Mouse (Mus musculus) intestine, postnatal 0 days (tissue): Measurements from ENCODE around the gene Rgs3. TPM values are rescaled to one million over a fixed set of nuclear protein-coding genes. Genes with fewer than 3 reads are reported as not detected.

ENCODE experiments used
- ATAC-seq: fragments of 200-750 bp; cut with Nextera tagmentation; 2 replicates; pipeline ENCODE4 v1.8.0; 2017; ENCODE audit warnings: mild to moderate bottlenecking, moderate TSS enrichment, moderate library complexity
- H3K27ac ChIP-seq: fragments of 300-500 bp; sonication (generic); 2 replicates; pipeline ENCODE4 v1.5.1; 2014; ENCODE audit warnings: mild to moderate bottlenecking, low read depth, low read length, moderate library complexity
- H3K27me3 ChIP-seq: fragments of 300-500 bp; sonication (generic); replicated peaks from 2 replicates; pipeline ENCODE4 v1.6.1; 2014; ENCODE audit warnings: low read length, mixed read lengths; ENCODE audit not compliant: control insufficient read depth, insufficient read depth
- H3K36me3 ChIP-seq: fragments of 300-500 bp; sonication (generic); 2 replicates; pipeline ENCODE4 v1.6.1; 2014; ENCODE audit warnings: mild to moderate bottlenecking, moderate library complexity; ENCODE audit not compliant: control insufficient read depth, insufficient read depth
- H3K4me1 ChIP-seq: fragments of 300-500 bp; sonication (generic); replicated peaks from 2 replicates; pipeline ENCODE4 v1.6.1; 2014; ENCODE audit warnings: antibody characterized with exemption, low read length, mixed read lengths; ENCODE audit not compliant: control insufficient read depth, insufficient read depth
- H3K4me2 ChIP-seq: fragments of 300-500 bp; sonication (generic); replicated peaks from 2 replicates; pipeline ENCODE4 v1.6.1; 2014; ENCODE audit warnings: low read depth, mild to moderate bottlenecking, moderate library complexity
- H3K4me3 ChIP-seq: fragments of 300-500 bp; sonication (generic); 2 replicates; pipeline ENCODE4 v1.5.1; 2014; ENCODE audit warnings: low read depth, low read length
- H3K9ac ChIP-seq: fragments of 300-500 bp; sonication (generic); 2 replicates; pipeline ENCODE4 v1.6.1; 2014; ENCODE audit warnings: mild to moderate bottlenecking, low read depth, low read length
- H3K9me3 ChIP-seq: fragments of 300-500 bp; sonication (generic); 2 replicates; pipeline ENCODE4 v1.6.1; 2016; ENCODE audit warnings: mixed run types; ENCODE audit not compliant: control insufficient read depth
- CTCF ChIP-seq: sonication (generic); IDR thresholded peaks from 2 replicates; pipeline ENCODE4 v1.5.1; 2016; ENCODE audit warnings: low read depth, mild to moderate bottlenecking, control low read depth, antibody characterized with exemption, moderate library complexity
- WGBS: fragments of 180-500 bp; shearing (Covaris S2); extraction: QIAGEN DNeasy Blood & Tissue Kit; methylation state at CpG from one replicate; pipeline ENCODE4 v1.1.7; 2014; 5-methylcytosine and 5-hydroxymethylcytosine counted together
- polyA plus RNA-seq: library from polyadenylated mRNA; unstranded; fragments of >200 nt; fragmentation: Nextera tagmentation; extraction: Ambion mirVana; gene quantifications from 2 replicates; pipeline ENCODE4 v1.2.1, GENCODE M21; 2015

The Rgs3 gene
- polyA plus RNA-seq, 1 experiment from 2014 or later: 30.1 TPM

DNA sequence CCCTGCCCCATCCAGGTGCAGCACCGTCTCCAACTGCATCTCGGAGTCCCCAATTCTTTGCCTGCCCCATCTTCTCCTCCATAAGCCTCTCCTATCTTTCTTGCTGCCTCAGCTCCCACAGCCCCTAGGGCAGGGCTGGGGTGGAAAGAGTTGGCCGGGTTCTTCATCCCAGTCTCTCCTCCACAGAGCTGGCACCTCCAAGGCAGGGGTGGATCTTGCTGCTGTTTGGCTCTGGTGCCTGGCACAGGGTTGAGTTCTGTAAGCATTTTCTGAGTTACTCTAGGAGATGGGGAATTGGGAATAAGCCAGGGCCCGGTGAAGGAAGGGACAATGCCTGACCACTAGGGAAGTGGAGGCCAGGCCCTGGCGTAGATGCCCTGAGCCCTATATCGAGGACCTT is 123.5 kb downstream of the Rgs3 start:
- no peak for ATAC-seq
- no peaks in the 10 kb centered on the region for H3K27me3 ChIP-seq
- H3K36me3 ChIP-seq: peaks cover 27% of the 10 kb centered on the region; the same call in 1 of the 2 replicates
- H3K9ac ChIP-seq: no peak overlapping the region
- no peak overlapping the region for H3K4me2 ChIP-seq
- no peak for TF ChIP-seq CTCF
- no peaks in the 10 kb centered on the region for H3K9me3 ChIP-seq
- no peak overlapping the region for H3K27ac ChIP-seq
- WGBS: 92% methylated on average over 6 of the region's 6 CpGs
- H3K4me1 ChIP-seq: peaks cover 6% of the 10 kb centered on the region
- no peak overlapping the region for H3K4me3 ChIP-seq

DNA sequence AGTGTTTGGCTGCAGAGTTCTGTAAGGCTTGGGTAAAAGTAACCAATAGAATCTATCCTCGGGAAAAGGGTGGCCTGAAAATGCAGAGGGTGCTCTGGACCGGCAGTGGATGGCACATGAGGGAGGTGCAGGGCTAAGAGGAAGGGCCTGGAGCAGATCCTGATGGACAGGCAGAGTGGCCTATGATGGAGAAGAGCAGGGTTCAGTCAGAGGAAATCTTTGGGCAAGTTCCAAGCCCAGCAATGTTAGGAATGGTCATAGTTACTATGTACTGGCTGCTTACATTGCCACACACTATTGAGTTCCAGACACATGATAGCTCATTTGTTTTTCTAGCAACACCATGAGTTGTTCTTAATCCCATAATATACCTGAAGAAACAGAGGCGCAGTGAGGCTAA is 124.7 kb downstream of the Rgs3 start:
- H3K4me3 ChIP-seq: no peak overlapping the region
- peaks cover 6% of the 10 kb centered on the region for H3K4me1 ChIP-seq
- WGBS: 79% methylated on average over 3 of the region's 3 CpGs

DNA sequence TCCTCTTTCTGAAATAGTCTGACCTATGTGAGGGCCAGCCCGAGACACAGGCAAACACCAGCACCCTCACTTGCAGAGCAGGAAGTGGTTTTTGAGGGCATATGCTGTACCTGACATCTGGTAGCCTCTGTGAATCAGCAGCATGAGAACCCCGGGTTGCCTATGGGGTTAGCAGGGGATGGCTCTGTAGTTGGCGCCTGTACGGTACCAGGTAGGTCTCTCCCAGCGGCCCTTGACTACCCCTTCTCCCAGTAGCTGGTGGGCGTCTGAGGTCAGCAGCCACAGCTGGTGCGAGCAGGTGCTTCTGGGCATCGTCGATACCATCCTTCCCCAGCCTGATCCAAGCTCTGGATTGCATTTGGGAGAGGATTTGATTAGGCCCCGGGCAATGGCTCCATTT is 125.6 kb downstream of the Rgs3 start:
- Histone ChIP-seq H3K27ac (no peak overlapping the region), H3K27me3 (no peaks in the 10 kb centered on the region)
- no peak for TF ChIP-seq CTCF

More for the DNA sequence above, 124.7 kb downstream of the Rgs3 start:
- Histone ChIP-seq H3K27me3 (no peaks in the 10 kb centered on the region), H3K36me3 (peaks cover 17% of the 10 kb centered on the region; the same call in 1 of the 2 replicates), H3K9ac (no peak overlapping the region; the same call in 1 of the 2 replicates), H3K4me2 (no peak overlapping the region), H3K27ac (no peak overlapping the region), H3K9me3 (no peaks in the 10 kb centered on the region)
- no peak for TF ChIP-seq CTCF
- ATAC-seq: no peak

DNA sequence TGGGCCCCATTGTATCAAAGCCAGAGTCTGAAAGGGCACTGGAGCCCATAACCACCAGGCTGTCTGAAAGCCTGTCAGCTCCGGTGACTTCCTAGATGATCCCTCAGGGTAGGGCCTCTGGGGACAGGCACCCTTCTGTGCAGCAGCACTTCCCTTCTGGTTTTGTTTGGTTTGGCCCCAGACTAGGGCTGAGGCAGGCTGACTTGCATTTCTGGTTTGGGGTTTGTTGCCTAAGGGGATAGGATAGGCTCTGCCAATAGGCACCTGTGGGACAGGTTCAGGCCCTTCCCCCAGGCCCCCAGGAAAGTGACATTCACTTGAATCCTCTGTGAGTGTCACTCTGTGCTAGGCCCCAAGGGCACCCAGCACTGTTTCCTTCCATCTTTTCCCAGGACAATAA is 127.1 kb downstream of the Rgs3 start:
- H3K4me1 ChIP-seq: peaks cover 8% of the 10 kb centered on the region
- no peak for TF ChIP-seq CTCF

More for the DNA sequence above, 125.6 kb downstream of the Rgs3 start:
- peaks cover 6% of the 10 kb centered on the region for H3K4me1 ChIP-seq
- H3K9ac ChIP-seq: no peak overlapping the region
- H3K36me3 ChIP-seq: peaks cover 14% of the 10 kb centered on the region; the same call in 1 of the 2 replicates
- WGBS: 84% methylated on average over 10 of the region's 10 CpGs
- no peak overlapping the region for H3K4me2 ChIP-seq
- no peak overlapping the region for H3K4me3 ChIP-seq
- ATAC-seq: no peak
- H3K9me3 ChIP-seq: no peaks in the 10 kb centered on the region

DNA sequence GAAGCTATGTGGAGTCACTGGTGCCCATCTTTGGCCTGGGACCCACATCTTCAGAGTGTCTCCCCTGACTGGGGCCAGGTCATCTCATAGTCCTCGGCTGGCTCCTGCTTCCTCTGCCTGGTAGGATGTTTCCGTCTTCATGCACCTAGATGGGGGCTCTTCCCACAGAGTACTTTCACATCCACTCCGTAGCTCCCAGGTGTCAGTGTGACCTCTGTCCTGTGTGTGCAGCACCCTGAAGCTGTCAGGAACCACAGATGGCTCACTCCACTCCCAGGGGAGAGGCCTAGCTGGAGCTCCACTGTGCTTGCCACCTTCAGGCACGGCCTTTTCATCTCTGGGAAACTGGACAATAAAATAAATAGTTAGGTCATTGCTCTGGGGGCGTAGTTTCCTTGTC is 128.5 kb downstream of the Rgs3 start:
- peaks cover 8% of the 10 kb centered on the region for H3K4me1 ChIP-seq
- peaks cover 4% of the 10 kb centered on the region; the same call in 1 of the 2 replicates for H3K36me3 ChIP-seq
- H3K9me3 ChIP-seq: no peaks in the 10 kb centered on the region
- no peak for ATAC-seq
- 68% methylated on average over 5 of the region's 5 CpGs for WGBS
- no peak overlapping the region for H3K4me3 ChIP-seq
- H3K27ac ChIP-seq: 0 out of 2 replicates have a peak overlapping the region, but pooled peaks have one; percentile 17
- no peak overlapping the region for H3K9ac ChIP-seq
- H3K27me3 ChIP-seq: no peaks in the 10 kb centered on the region
- no peak for TF ChIP-seq CTCF
- H3K4me2 ChIP-seq: no peak overlapping the region

More for the DNA sequence above, 127.1 kb downstream of the Rgs3 start:
- H3K27ac ChIP-seq: no peak overlapping the region; the same call in 1 of the 2 replicates
- H3K4me3 ChIP-seq: no peak overlapping the region
- H3K36me3 ChIP-seq: peaks cover 11% of the 10 kb centered on the region; the same call in 1 of the 2 replicates
- WGBS: 29% methylated on average over 1 of the region's 1 CpGs
- no peak overlapping the region for H3K4me2 ChIP-seq
- ATAC-seq: peak; percentile 90
- no peaks in the 10 kb centered on the region for H3K9me3 ChIP-seq
- H3K9ac ChIP-seq: no peak overlapping the region
- no peaks in the 10 kb centered on the region for H3K27me3 ChIP-seq

DNA sequence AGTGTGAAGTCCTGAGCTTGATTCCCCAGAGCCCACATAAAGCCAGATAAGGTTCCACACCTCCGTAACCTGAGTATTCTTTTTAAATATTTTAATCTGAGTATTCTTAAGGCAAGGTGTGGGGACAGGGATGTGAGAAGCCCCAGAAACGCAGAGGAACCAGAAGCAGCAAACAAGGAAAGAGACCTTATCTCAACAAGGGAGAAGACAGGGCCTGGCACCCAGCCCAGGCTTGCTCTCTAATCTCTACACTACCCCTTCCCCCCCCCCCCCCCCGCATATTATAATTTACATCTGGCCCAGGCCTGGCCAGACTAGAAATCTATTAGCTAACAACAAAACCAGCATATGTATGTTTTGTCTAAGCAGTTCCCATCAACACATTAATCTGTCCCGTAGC is 131.3 kb downstream of the Rgs3 start:
- Histone ChIP-seq H3K4me3 (no peak overlapping the region), H3K9me3 (no peaks in the 10 kb centered on the region), H3K4me2 (no peak overlapping the region), H3K27ac (no peak overlapping the region), H3K4me1 (peaks cover 17% of the 10 kb centered on the region), H3K9ac (no peak overlapping the region), H3K27me3 (no peaks in the 10 kb centered on the region), H3K36me3 (peaks cover 8% of the 10 kb centered on the region; the same call in 1 of the 2 replicates)
- no peak for TF ChIP-seq CTCF
- WGBS: 66% methylated on average over 3 of the region's 4 CpGs
- no peak for ATAC-seq
